Mouse (Mus musculus) heart, embryonic 15.5 days (tissue): ENCODE results near the gene Pea15a. TPM values are rescaled to one million over a fixed set of nuclear protein-coding genes. Genes with fewer than 3 reads are reported as not detected.
"Not testable (repeated sequence)": the region's sequence is repeated elsewhere in the genome, so short reads cannot be mapped to it uniquely, and the experiment has no call there.

Experiments
- ATAC-seq: fragments of 200-750 bp; cut with Nextera tagmentation; replicated peaks from 2 replicates; pipeline ENCODE4 v1.8.0; 2017; ENCODE audit warnings: low read depth, moderate TSS enrichment; ENCODE audit not compliant: insufficient number of reproducible peaks, insufficient read depth, low FRiP score
- H3K27ac ChIP-seq: fragments of 300-500 bp; sonication (generic); 2 replicates; pipeline ENCODE4 v1.5.1; 2015; ENCODE audit warnings: mild to moderate bottlenecking, inconsistent platforms
- H3K27me3 ChIP-seq: fragments of 300-500 bp; sonication (generic); 2 replicates; pipeline ENCODE4 v1.6.1; 2015; ENCODE audit warnings: inconsistent platforms
- H3K36me3 ChIP-seq: fragments of 300-500 bp; sonication (generic); 2 replicates; pipeline ENCODE4 v1.6.1; 2015; ENCODE audit warnings: mild to moderate bottlenecking, inconsistent platforms
- H3K4me1 ChIP-seq: fragments of 300-500 bp; sonication (generic); replicated peaks from 2 replicates; pipeline ENCODE4 v1.6.1; 2015; ENCODE audit warnings: inconsistent platforms
- H3K4me2 ChIP-seq: fragments of 300-500 bp; sonication (generic); 2 replicates; pipeline ENCODE4 v1.6.1; 2015; ENCODE audit warnings: inconsistent platforms, mild to moderate bottlenecking, moderate library complexity
- H3K4me3 ChIP-seq: fragments of 300-500 bp; sonication (generic); 2 replicates; pipeline ENCODE4 v1.5.1; 2015; ENCODE audit warnings: mild to moderate bottlenecking, inconsistent platforms
- H3K9ac ChIP-seq: fragments of 300-500 bp; sonication (generic); 2 replicates; pipeline ENCODE4 v1.6.1; 2015; ENCODE audit warnings: mild to moderate bottlenecking, inconsistent platforms
- H3K9me3 ChIP-seq: fragments of 300-500 bp; sonication (generic); replicated peaks from 2 replicates; pipeline ENCODE4 v1.6.1; 2016; ENCODE audit warnings: inconsistent platforms
- WGBS: fragments of 180-500 bp; shearing (Covaris S2); methylation state at CpG from one replicate; pipeline ENCODE4 v1.1.7; 2015; ENCODE audit warnings: mixed read lengths; 5-methylcytosine and 5-hydroxymethylcytosine counted together
- polyA plus RNA-seq: library from polyadenylated mRNA; unstranded; fragments of >200 nt; fragmentation: Nextera tagmentation; extraction: Ambion mirVana; gene quantifications from 2 replicates; pipeline ENCODE4 v1.2.1, GENCODE M21; 2015

Gene Pea15a
- 165 and 179 TPM in 2 replicates for polyA plus RNA-seq

- peak; percentile 85 for ATAC-seq
- under 1% methylated on average over 39 of the region's 40 CpGs for WGBS
These were observed at the start of gene Pea15a for GRCm38 (mm10) chr1:172206141-172206917. Pea15a (minus strand) TSS chr1:172206804.

GRCm38 (mm10) chr1:172247679-172248078 lies 41.1 kb upstream of the Pea15a start:
- no peaks in the 10 kb centered on the region for H3K36me3 ChIP-seq
- H3K4me2 ChIP-seq = no peak overlapping the region
- no peaks in the 10 kb centered on the region for H3K9me3 ChIP-seq
- H3K9ac ChIP-seq = no peak overlapping the region
- H3K4me1 ChIP-seq = peaks cover 22% of the 10 kb centered on the region
- ATAC-seq = peak; percentile 45; the same call in 1 of the 2 replicates
- no peaks in the 10 kb centered on the region for H3K27me3 ChIP-seq
- no peak overlapping the region for H3K4me3 ChIP-seq
- no peak overlapping the region for H3K27ac ChIP-seq
- WGBS = 39% methylated on average over 2 of the region's 2 CpGs

More at GRCm38 (mm10) chr1:172206141-172206917, at the start of gene Pea15a:
- peak within 1 kb of the TSS; percentile 72 for H3K4me2 ChIP-seq
- no peaks in the 10 kb centered on the region for H3K36me3 ChIP-seq
- no peaks in the 10 kb centered on the region for H3K9me3 ChIP-seq
- H3K4me3 ChIP-seq = peak within 1 kb of the TSS; percentile 73
- H3K27ac ChIP-seq = peak within 1 kb of the TSS; percentile 94
- H3K27me3 ChIP-seq = no peaks in the 10 kb centered on the region
- H3K9ac ChIP-seq = peak within 1 kb of the TSS; percentile 82
- H3K4me1 ChIP-seq = peaks cover 60% of the 10 kb centered on the region

DNA sequence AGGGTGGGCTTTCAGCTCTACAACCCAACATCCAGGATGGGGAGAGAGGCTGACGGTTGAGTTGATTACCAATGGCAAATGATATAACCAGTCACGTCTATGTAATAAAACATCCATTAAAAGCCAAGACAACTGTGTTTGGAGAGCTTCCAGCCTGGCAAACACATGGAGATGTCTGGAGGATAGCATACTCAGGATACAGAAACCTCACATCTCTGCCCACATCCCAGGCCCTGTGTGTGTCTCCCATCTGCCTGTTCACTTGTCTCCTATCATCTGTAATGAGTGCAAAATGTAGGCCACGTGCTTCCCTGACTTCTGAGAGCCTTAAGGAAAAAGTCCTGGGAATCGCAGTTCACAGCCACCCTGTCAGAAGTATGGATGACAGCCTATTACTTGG lies 40.6 kb upstream of the Pea15a start:
- ATAC-seq = no peak
- Histone ChIP-seq H3K4me1 (peaks cover 22% of the 10 kb centered on the region), H3K27ac (no peak overlapping the region), H3K4me3 (no peak overlapping the region), H3K27me3 (no peaks in the 10 kb centered on the region), H3K36me3 (no peaks in the 10 kb centered on the region), H3K4me2 (no peak overlapping the region), H3K9me3 (no peaks in the 10 kb centered on the region), H3K9ac (no peak overlapping the region)
- WGBS = 62% methylated on average over 4 of the region's 4 CpGs

DNA sequence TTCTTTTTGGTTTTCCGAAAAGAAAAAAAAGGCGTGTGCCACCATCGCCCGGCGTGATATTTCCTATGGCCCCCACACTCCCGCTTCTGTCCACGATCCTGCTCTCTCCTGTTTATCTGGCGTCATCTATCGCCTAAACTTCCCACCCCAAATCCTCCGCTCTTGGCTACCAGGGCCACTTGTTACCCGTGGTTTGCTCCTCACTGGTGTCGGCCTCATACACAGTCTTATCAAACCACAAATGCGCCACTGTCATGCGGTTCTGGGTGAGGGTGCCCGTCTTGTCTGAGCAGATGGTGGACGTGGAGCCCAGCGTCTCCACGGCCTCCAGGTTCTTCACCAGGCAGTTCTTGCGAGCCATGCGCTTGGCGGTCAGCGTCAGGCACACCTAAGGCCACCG lies 38.0 kb upstream of the Pea15a start:
- H3K27ac ChIP-seq, H3K9ac ChIP-seq: not testable (repeated sequence)
- 39% methylated on average over 23 of the region's 23 CpGs for WGBS

DNA sequence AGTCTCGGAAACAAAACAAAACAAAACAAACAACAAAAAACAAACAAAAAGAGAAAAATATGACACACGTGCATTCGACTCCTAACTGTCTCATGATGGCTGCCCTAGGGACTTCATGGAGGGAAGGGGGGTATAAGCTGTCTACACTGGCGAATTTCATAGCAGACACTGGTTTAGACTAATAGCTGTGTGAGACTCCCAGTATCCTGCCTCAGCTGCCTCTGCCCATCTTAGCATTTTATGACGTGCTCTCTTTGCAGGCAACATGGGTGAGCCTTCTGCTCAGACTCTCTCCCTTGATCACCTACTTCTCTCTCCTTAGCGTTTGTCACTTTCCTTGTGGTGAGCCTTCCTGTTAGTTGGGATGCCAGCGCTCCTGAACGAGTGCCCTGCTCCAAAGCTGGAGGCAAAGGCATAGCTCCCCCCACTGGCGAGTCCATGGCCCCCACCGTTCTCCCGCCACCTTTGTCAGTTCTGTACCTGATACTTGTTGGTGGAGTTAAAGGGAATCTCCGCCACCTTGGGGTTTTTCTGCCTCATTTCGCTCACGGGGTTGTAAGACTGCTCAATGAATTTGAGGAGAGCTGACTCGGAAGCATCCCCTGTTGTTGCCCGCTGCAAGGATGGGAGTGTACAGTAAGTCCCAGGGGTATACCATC lies 37.1 kb upstream of the Pea15a start:
- Histone ChIP-seq H3K36me3 (no peaks in the 10 kb centered on the region), H3K27ac (peak overlapping the region; percentile 84), H3K4me3 (peak overlapping the region; percentile 16; the same call in 1 of the 2 replicates), H3K4me1 (peaks cover 29% of the 10 kb centered on the region), H3K4me2 (peak overlapping the region; percentile 46), H3K9ac (peak overlapping the region; percentile 24; the same call in 1 of the 2 replicates), H3K9me3 (no peaks in the 10 kb centered on the region), H3K27me3 (no peaks in the 10 kb centered on the region)
- 29% methylated on average over 16 of the region's 16 CpGs for WGBS
- no peak for ATAC-seq

More for the DNA sequence above, 38.0 kb upstream of the Pea15a start:
- H3K4me1 ChIP-seq = peaks cover 29% of the 10 kb centered on the region
- H3K4me3 ChIP-seq = peak overlapping the region; percentile 16; the same call in 1 of the 2 replicates
- not testable (repeated sequence) for H3K36me3 ChIP-seq, H3K27me3 ChIP-seq, H3K9me3 ChIP-seq, ATAC-seq
- peak overlapping the region; percentile 46 for H3K4me2 ChIP-seq

GRCm38 (mm10) chr1:172242401-172242800 lies 35.8 kb upstream of the Pea15a start:
- Histone ChIP-seq H3K27me3 (no peaks in the 10 kb centered on the region), H3K4me3 (no peak overlapping the region), H3K9ac (no peak overlapping the region), H3K4me1 (peaks cover 29% of the 10 kb centered on the region), H3K9me3 (no peaks in the 10 kb centered on the region), H3K36me3 (no peaks in the 10 kb centered on the region), H3K4me2 (no peak overlapping the region), H3K27ac (peak overlapping the region; percentile 84)
- ATAC-seq = peak; percentile 89
- 28% methylated on average over 2 of the region's 2 CpGs for WGBS

- Histone ChIP-seq H3K9me3 (no peaks in the 10 kb centered on the region), H3K27ac (peak overlapping the region; percentile 84), H3K4me3 (no peak overlapping the region), H3K36me3 (no peaks in the 10 kb centered on the region), H3K4me1 (peaks cover 29% of the 10 kb centered on the region), H3K27me3 (no peaks in the 10 kb centered on the region), H3K9ac (no peak overlapping the region), H3K4me2 (no peak overlapping the region)
- WGBS = 67% methylated on average over 6 of the region's 6 CpGs
- no peak for ATAC-seq
These were observed 34.5 kb upstream of the Pea15a start for GRCm38 (mm10) chr1:172240945-172241708.

GRCm38 (mm10) chr1:172229215-172229614 lies 22.6 kb upstream of the Pea15a start:
- WGBS = 91% methylated on average over 1 of the region's 1 CpGs
- Histone ChIP-seq H3K27me3 (no peaks in the 10 kb centered on the region), H3K27ac (no peak overlapping the region)

DNA sequence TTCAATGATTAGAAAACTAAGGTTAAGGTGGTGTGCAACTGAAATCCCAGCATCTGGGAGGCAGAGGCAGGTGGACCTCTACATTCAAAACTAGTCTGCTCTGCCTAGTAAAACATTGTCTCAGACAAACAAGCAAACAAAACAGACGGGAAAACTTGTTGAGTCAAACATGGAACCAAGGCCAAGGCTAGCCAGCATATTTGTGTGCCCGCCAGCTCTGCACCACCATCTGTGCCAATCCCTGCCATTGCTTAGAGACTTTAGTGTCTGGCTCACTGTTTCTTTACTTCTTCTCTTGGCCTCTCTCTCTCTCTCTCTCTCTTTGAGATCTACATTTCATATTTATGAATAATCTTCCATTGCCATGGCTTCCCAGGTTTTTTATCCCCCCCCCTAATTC lies 21.6 kb upstream of the Pea15a start:
- H3K27me3 ChIP-seq = no peaks in the 10 kb centered on the region
- H3K36me3 ChIP-seq = no peaks in the 10 kb centered on the region
- no peaks in the 10 kb centered on the region for H3K9me3 ChIP-seq
- ATAC-seq = no peak
- H3K4me3 ChIP-seq = no peak overlapping the region
- H3K4me2 ChIP-seq = no peak overlapping the region
- H3K9ac ChIP-seq = no peak overlapping the region
- peaks cover 20% of the 10 kb centered on the region for H3K4me1 ChIP-seq
- 87% methylated on average over 2 of the region's 2 CpGs for WGBS
- no peak overlapping the region for H3K27ac ChIP-seq

More at GRCm38 (mm10) chr1:172229215-172229614, 22.6 kb upstream of the Pea15a start:
- Histone ChIP-seq H3K4me1 (peaks cover 11% of the 10 kb centered on the region), H3K4me3 (no peak overlapping the region), H3K9ac (no peak overlapping the region), H3K4me2 (no peak overlapping the region), H3K9me3 (no peaks in the 10 kb centered on the region), H3K36me3 (no peaks in the 10 kb centered on the region)
- no peak for ATAC-seq

GRCm38 (mm10) chr1:172221297-172222063 lies 14.9 kb upstream of the Pea15a start:
- no peaks in the 10 kb centered on the region for H3K9me3 ChIP-seq
- H3K4me2 ChIP-seq = no peak overlapping the region
- H3K36me3 ChIP-seq = no peaks in the 10 kb centered on the region
- peak overlapping the region; percentile 91 for H3K27ac ChIP-seq
- no peak overlapping the region for H3K9ac ChIP-seq
- ATAC-seq = no peak
- no peak overlapping the region for H3K4me3 ChIP-seq
- no peaks in the 10 kb centered on the region for H3K27me3 ChIP-seq
- peaks cover 73% of the 10 kb centered on the region for H3K4me1 ChIP-seq
- 33% methylated on average over 11 of the region's 11 CpGs for WGBS
